Mouse (Mus musculus): ENCODE measurements around the gene Spire2.

DNA sequence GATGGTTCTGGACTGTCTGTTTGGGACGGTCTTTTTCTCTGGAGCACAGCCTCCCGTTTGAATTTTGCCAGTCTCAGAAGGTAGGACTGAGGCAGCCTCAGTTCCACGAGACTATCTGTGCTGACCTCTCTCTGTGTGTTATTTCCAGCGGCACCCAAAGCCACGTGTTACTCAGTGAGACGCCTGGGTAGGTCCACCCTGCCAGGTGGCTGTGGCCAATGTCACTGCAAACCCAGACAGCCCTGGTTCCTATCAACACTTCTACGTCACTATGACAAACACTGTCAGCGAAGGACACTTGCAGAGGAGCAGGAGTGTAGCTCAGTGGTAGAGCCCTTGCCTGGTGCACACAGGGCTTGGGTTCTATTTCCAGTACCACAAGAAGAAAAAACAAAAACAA is 40.8 kb upstream of the Spire2 start:
- TF ChIP-seq CTCF (IDR thresholded peaks at IDR 0.05; ENCODE audit: low read depth), result no peak
- no peak for TF ChIP-seq EP300 (IDR thresholded peaks at IDR 0.05; ENCODE audit: low read depth)
